ENCODE assay signal across 7 mouse cellular contexts in the genomic region with DNA sequence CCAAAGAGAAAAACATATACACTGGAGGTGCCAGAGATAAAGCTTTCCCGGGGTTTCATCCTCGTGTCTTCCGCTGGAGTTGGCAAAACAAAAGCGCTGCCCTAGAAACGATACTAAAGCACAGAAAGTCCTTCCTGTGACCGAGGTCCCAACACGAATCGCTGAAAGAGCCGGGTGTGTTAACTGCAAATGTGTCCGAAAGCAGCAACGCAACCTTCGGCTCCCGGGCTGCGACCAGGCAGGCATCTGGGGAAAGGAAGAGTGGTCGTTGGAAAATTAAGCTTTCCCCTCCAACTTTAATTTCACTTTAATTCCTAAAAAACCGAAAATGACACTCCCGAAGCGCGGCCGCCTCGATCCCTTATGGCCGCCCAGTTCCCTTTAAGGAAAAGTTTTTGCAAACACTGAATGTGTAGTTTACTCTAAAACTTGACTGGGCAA.
A peak's percentile ranks its signal among the peaks of the same experiment; 100 is the strongest.
DNase-seq lines count a peak whose midpoint lies in the region; ATAC-seq and TF ChIP-seq lines count a peak whose summit lies in the region.

No protein-coding gene starts in this region.

- H3K9me3 ChIP-seq in G1E (replicated peaks), result no peaks in the 10 kb centered on the region
- no peaks in the 10 kb centered on the region for H3K9me3 ChIP-seq in embryonic facial prominence, embryonic 10.5 days
- no peaks in the 10 kb centered on the region for H3K9me3 ChIP-seq in liver, embryonic 11.5 days (ENCODE audit: control insufficient read depth, low read length)

- H3K4me3 ChIP-seq in G1E (ENCODE audit: low read depth, low read length), result peak overlapping the region; percentile 65; the same call in 1 of the 2 replicates
- H3K4me3 ChIP-seq in embryonic facial prominence, embryonic 10.5 days, result peak overlapping the region; percentile 44
- H3K4me3 ChIP-seq in liver, embryonic 11.5 days (ENCODE audit: low read depth, low read length), result peak overlapping the region; percentile 51
- peak overlapping the region; percentile 34 for H3K4me3 ChIP-seq in small intestine, adult 2 months (ENCODE audit: low read depth, low read length)

- peak overlapping the region; percentile 68 for H3K9ac ChIP-seq in liver, embryonic 11.5 days (ENCODE audit: low read depth, low read length)

- no peak for ATAC-seq in G1E (ENCODE audit: extremely low read depth, insufficient number of reproducible peaks, low FRiP score, poor library complexity, severe bottlenecking)
- ATAC-seq in liver, embryonic 11.5 days (replicated peaks; ENCODE audit: low FRiP score), result no peak

- peaks cover 6% of the 10 kb centered on the region for H3K27me3 ChIP-seq in G1E (ENCODE audit: insufficient read depth, low read length)
- peaks cover 25% of the 10 kb centered on the region for H3K27me3 ChIP-seq in embryonic facial prominence, embryonic 10.5 days (replicated peaks; ENCODE audit: low read depth, poor library complexity, severe bottlenecking)
- peaks cover 14% of the 10 kb centered on the region for H3K27me3 ChIP-seq in liver, embryonic 11.5 days (replicated peaks; ENCODE audit: control insufficient read depth, insufficient read depth, low read length)
- peaks cover 69% of the 10 kb centered on the region for H3K27me3 ChIP-seq in small intestine, adult 2 months (ENCODE audit: control insufficient read depth, insufficient read depth, low read length)

- under 1% methylated on average over 22 of the region's 22 CpGs for WGBS in embryonic facial prominence, embryonic 10.5 days
- under 1% methylated on average over 22 of the region's 22 CpGs for WGBS in liver, embryonic 11.5 days
- WGBS in small intestine, adult 2 months, result 5% methylated on average over 22 of the region's 22 CpGs

- peak overlapping the region; percentile 98 for H3K27ac ChIP-seq in embryonic facial prominence, embryonic 10.5 days (replicated peaks)
- peak overlapping the region; percentile 94 for H3K27ac ChIP-seq in liver, embryonic 11.5 days (ENCODE audit: low read depth, low read length)
- H3K27ac ChIP-seq in small intestine, adult 2 months (ENCODE audit: insufficient read depth, low read depth, low read length), result peak overlapping the region; percentile 74

- no peak for TF ChIP-seq POLR2A in small intestine, adult 2 months (IDR thresholded peaks at IDR 0.05; ENCODE audit: low read depth, low read length)

- peak overlapping the region; percentile 78 for H3K4me2 ChIP-seq in liver, embryonic 11.5 days

- peaks cover 47% of the 10 kb centered on the region for H3K4me1 ChIP-seq in G1E (ENCODE audit: insufficient read depth, low read depth, low read length)
- peaks cover 71% of the 10 kb centered on the region for H3K4me1 ChIP-seq in embryonic facial prominence, embryonic 10.5 days
- H3K4me1 ChIP-seq in liver, embryonic 11.5 days (replicated peaks; ENCODE audit: control insufficient read depth, insufficient read depth, low read length), result peaks cover 13% of the 10 kb centered on the region
- peaks cover 8% of the 10 kb centered on the region for H3K4me1 ChIP-seq in small intestine, adult 2 months (ENCODE audit: control insufficient read depth, insufficient read depth, insufficient read length, low read length)

- H3K36me3 ChIP-seq in G1E (replicated peaks), result no peaks in the 10 kb centered on the region
- no peaks in the 10 kb centered on the region for H3K36me3 ChIP-seq in embryonic facial prominence, embryonic 10.5 days (replicated peaks)
- no peaks in the 10 kb centered on the region for H3K36me3 ChIP-seq in liver, embryonic 11.5 days (ENCODE audit: control insufficient read depth, insufficient read depth, low read length)
- no peaks in the 10 kb centered on the region for H3K36me3 ChIP-seq in small intestine, adult 2 months (ENCODE audit: control insufficient read depth, insufficient read depth, low read length)

- no peak for DNase-seq in G1E (ENCODE audit: low spot score)
- peak; percentile 61 for DNase-seq in embryonic facial prominence, embryonic 10.5 days (ENCODE audit: low spot score)
- DNase-seq in heart, postnatal 4 days, result peak; percentile 54
- peak; percentile 56 for DNase-seq in liver, embryonic 11.5 days (ENCODE audit: low spot score)
- DNase-seq in cerebellum, adult 8-10 months, result no peak
- no peak for DNase-seq in spleen, postnatal 14 days (ENCODE audit: low spot score in 2 of 2)

- no peak for TF ChIP-seq CTCF in G1E (IDR thresholded peaks at IDR 0.05; ENCODE audit: low read depth, low read length)
- no peak for TF ChIP-seq CTCF in small intestine, adult 2 months (IDR thresholded peaks at IDR 0.05; ENCODE audit: extremely low read depth, insufficient read length, insufficient replicate concordance, low read depth, low read length)

Comparison
In these comparisons a context has a peak if more than half of its experiments do, and no peak if none do; other contexts are left out.
1. DNase-seq: peak in embryonic facial prominence, embryonic 10.5 days (single experiment), heart, postnatal 4 days (single experiment) and liver, embryonic 11.5 days (single experiment); none in G1E (single experiment), cerebellum, adult 8-10 months (single experiment) and spleen, postnatal 14 days (0 of 2).
2. Peak in every context shown above with its lines, with median percentiles within 50 percentile points of each other: H3K4me3 ChIP-seq and H3K27ac ChIP-seq.